In the genomic region with DNA sequence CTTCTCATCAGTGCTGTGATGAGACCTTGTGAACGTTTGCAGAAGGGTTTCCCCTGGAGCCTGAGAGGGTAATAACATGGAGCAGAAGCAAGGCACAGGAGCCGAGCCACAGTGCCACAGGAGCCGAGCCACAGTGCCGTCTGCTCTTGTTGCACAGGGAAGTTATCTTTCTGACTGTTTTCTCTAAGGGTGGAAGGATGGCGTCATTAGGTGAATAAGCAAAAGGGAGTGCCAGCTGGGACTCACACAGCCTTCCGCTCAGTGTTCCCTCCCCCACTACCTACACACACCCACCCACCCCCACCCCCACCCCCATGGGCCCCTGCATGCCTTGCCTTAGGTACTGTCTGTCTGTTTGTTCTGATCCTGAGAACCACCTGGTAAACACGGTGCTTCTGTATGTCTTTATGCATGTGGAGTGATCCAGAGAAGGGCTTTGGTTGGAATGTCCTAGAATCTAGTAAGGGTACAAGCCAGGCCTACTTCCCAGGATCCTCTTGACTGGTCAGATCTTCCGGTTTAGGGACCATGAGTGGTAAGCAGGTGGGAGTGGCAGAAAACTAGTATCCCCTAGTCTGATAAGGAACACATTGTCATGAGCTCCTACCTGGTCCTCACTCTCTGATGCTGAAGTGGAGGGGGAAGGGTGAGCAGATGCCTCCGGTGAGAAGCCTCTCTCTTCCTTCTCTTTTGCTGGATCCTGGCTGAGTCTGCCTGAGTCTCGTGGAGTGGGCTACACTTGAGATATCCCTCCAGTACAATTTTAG, we compare ENCODE assay signal across 27 mouse cellular contexts. TPM values are rescaled to one million over a fixed set of nuclear protein-coding genes. Genes with fewer than 3 reads are reported as not detected.
DNase-seq lines count a peak whose midpoint lies in the region; ATAC-seq lines count a peak whose summit lies in the region.
"Had no signal": no experiment of that assay in that cellular context is flagged by ENCODE, and none has a peak within 500 bp of the region (broad histone marks: within the 10 kb centered on the region; RNA-seq: fewer than 3 reads in every experiment).

No protein-coding gene starts in this region.

- peaks cover 11% of the 10 kb centered on the region for H3K4me1 ChIP-seq in embryonic facial prominence, embryonic 15.5 days
- peaks cover 28% of the 10 kb centered on the region for H3K4me1 ChIP-seq in embryonic facial prominence, embryonic 10.5 days
- peaks cover 26% of the 10 kb centered on the region for H3K4me1 ChIP-seq in kidney, embryonic 15.5 days
- peaks cover 31% of the 10 kb centered on the region for H3K4me1 ChIP-seq in midbrain, embryonic 10.5 days
- H3K4me1 ChIP-seq in midbrain, embryonic 15.5 days, result no peaks in the 10 kb centered on the region
- H3K4me1 ChIP-seq in hindbrain, embryonic 13.5 days (replicated peaks), result peaks cover 2% of the 10 kb centered on the region
- H3K4me1 ChIP-seq: forebrain, embryonic 13.5 days had no signal

- no peak overlapping the region for H3K4me2 ChIP-seq in embryonic facial prominence, embryonic 15.5 days (replicated peaks)
- no peak overlapping the region for H3K4me2 ChIP-seq in kidney, embryonic 15.5 days
- H3K4me2 ChIP-seq in midbrain, embryonic 15.5 days, result no peak overlapping the region
- H3K4me2 ChIP-seq in hindbrain, embryonic 13.5 days, result no peak overlapping the region
- H3K4me2 ChIP-seq: embryonic facial prominence, embryonic 12.5 days; forebrain, embryonic 13.5 days; heart, embryonic 15.5 days; hindbrain, embryonic 12.5 days; limb, embryonic 15.5 days; midbrain, embryonic 11.5 days; neural tube, embryonic 15.5 days had no signal

- peak overlapping the region; percentile 22; the same call in 1 of the 2 replicates for H3K27ac ChIP-seq in embryonic facial prominence, embryonic 15.5 days (replicated peaks)
- H3K27ac ChIP-seq in embryonic facial prominence, embryonic 10.5 days (replicated peaks), result no peak overlapping the region
- 0 out of 2 replicates have a peak overlapping the region, but pooled peaks have one; percentile 9 for H3K27ac ChIP-seq in kidney, embryonic 15.5 days
- peak overlapping the region; percentile 23; the same call in 1 of the 2 replicates for H3K27ac ChIP-seq in midbrain, embryonic 10.5 days (replicated peaks)
- H3K27ac ChIP-seq in midbrain, embryonic 15.5 days, result no peak overlapping the region
- H3K27ac ChIP-seq in hindbrain, embryonic 13.5 days, result no peak overlapping the region
- H3K27ac ChIP-seq: embryonic facial prominence, embryonic 12.5 days; forebrain, embryonic 13.5 days; heart, embryonic 15.5 days; hindbrain, embryonic 12.5 days; limb, embryonic 15.5 days; neural tube, embryonic 15.5 days had no signal

- DNase-seq in embryonic facial prominence, embryonic 10.5 days (ENCODE audit: low spot score), result no peak
- no peak for DNase-seq in kidney, postnatal 10 days
- no peak for DNase-seq in midbrain, embryonic 10.5 days (ENCODE audit: low spot score)
- DNase-seq: adrenal gland, adult 8-10 months; cerebellum, adult 18-20 months; cerebellum, postnatal 14 days; gastrocnemius, postnatal 36 days; kidney, adult 9 months; kidney, postnatal 36 days; layer of hippocampus, postnatal 36 days; lung, adult 18-20 months; right cerebral cortex, adult 18-20 months; thymus, postnatal 14 days had no signal

- no peak for ATAC-seq in embryonic facial prominence, embryonic 15.5 days (ENCODE audit: insufficient number of reproducible peaks, low FRiP score, low TSS enrichment, low read depth)
- no peak for ATAC-seq in kidney, embryonic 15.5 days (replicated peaks; ENCODE audit: low FRiP score)
- no peak for ATAC-seq in midbrain, embryonic 15.5 days (replicated peaks)
- ATAC-seq in hindbrain, embryonic 13.5 days (ENCODE audit: low FRiP score), result no peak
- ATAC-seq in erythroid progenitor cell, adult 5-6 weeks (replicated peaks; ENCODE audit: low FRiP score, poor library complexity, severe bottlenecking), result no peak
- ATAC-seq: activated CD4-positive, CD25-positive, alpha-beta regulatory T cell, adult 4 months; forebrain, embryonic 13.5 days had no signal

- whole genome bisulfite sequencing in embryonic facial prominence, embryonic 15.5 days, result 50% methylated on average over 10 of the region's 10 CpGs
- 69% methylated on average over 10 of the region's 10 CpGs for WGBS in embryonic facial prominence, embryonic 10.5 days
- 50% methylated on average over 10 of the region's 10 CpGs for WGBS in kidney, embryonic 15.5 days
- 77% methylated on average over 10 of the region's 10 CpGs for WGBS in midbrain, embryonic 10.5 days
- 74% methylated on average over 10 of the region's 10 CpGs for WGBS in midbrain, embryonic 15.5 days
- 68% methylated on average over 10 of the region's 10 CpGs for WGBS in hindbrain, embryonic 13.5 days

- no peak overlapping the region for H3K4me3 ChIP-seq in embryonic facial prominence, embryonic 15.5 days (replicated peaks)
- H3K4me3 ChIP-seq in embryonic facial prominence, embryonic 10.5 days, result no peak overlapping the region
- H3K4me3 ChIP-seq in kidney, embryonic 15.5 days (replicated peaks), result no peak overlapping the region
- no peak overlapping the region for H3K4me3 ChIP-seq in midbrain, embryonic 10.5 days
- H3K4me3 ChIP-seq in midbrain, embryonic 15.5 days, result no peak overlapping the region
- no peak overlapping the region for H3K4me3 ChIP-seq in hindbrain, embryonic 13.5 days
- H3K4me3 ChIP-seq: embryonic facial prominence, embryonic 12.5 days; erythroblast, embryonic 14.5 days; forebrain, embryonic 13.5 days; heart, embryonic 15.5 days; hindbrain, embryonic 12.5 days; limb, embryonic 15.5 days; neural tube, embryonic 15.5 days had no signal

- H3K36me3 ChIP-seq in embryonic facial prominence, embryonic 15.5 days, result no peaks in the 10 kb centered on the region
- H3K36me3 ChIP-seq in embryonic facial prominence, embryonic 10.5 days (replicated peaks), result no peaks in the 10 kb centered on the region
- no peaks in the 10 kb centered on the region for H3K36me3 ChIP-seq in kidney, embryonic 15.5 days
- H3K36me3 ChIP-seq in midbrain, embryonic 10.5 days, result no peaks in the 10 kb centered on the region
- H3K36me3 ChIP-seq in midbrain, embryonic 15.5 days (replicated peaks), result no peaks in the 10 kb centered on the region
- no peaks in the 10 kb centered on the region for H3K36me3 ChIP-seq in hindbrain, embryonic 13.5 days
- H3K36me3 ChIP-seq: embryonic facial prominence, embryonic 12.5 days; heart, embryonic 15.5 days; hindbrain, embryonic 12.5 days; limb, embryonic 15.5 days; neural tube, embryonic 15.5 days had no signal

- H3K9me3 ChIP-seq in embryonic facial prominence, embryonic 15.5 days (replicated peaks), result no peaks in the 10 kb centered on the region
- no peaks in the 10 kb centered on the region for H3K9me3 ChIP-seq in embryonic facial prominence, embryonic 10.5 days
- no peaks in the 10 kb centered on the region for H3K9me3 ChIP-seq in kidney, embryonic 15.5 days (replicated peaks)
- no peaks in the 10 kb centered on the region for H3K9me3 ChIP-seq in midbrain, embryonic 10.5 days (replicated peaks)
- no peaks in the 10 kb centered on the region for H3K9me3 ChIP-seq in midbrain, embryonic 15.5 days
- no peaks in the 10 kb centered on the region for H3K9me3 ChIP-seq in hindbrain, embryonic 13.5 days
- H3K9me3 ChIP-seq: embryonic facial prominence, embryonic 12.5 days; forebrain, embryonic 13.5 days; heart, embryonic 15.5 days; hindbrain, embryonic 12.5 days; limb, embryonic 15.5 days; neural tube, embryonic 15.5 days had no signal

- no peak overlapping the region for H3K9ac ChIP-seq in embryonic facial prominence, embryonic 15.5 days
- no peak overlapping the region for H3K9ac ChIP-seq in kidney, embryonic 15.5 days
- no peak overlapping the region for H3K9ac ChIP-seq in midbrain, embryonic 15.5 days
- no peak overlapping the region for H3K9ac ChIP-seq in hindbrain, embryonic 13.5 days
- H3K9ac ChIP-seq: embryonic facial prominence, embryonic 12.5 days; forebrain, embryonic 13.5 days; heart, embryonic 15.5 days; hindbrain, embryonic 12.5 days; limb, embryonic 15.5 days; neural tube, embryonic 15.5 days had no signal

- no peaks in the 10 kb centered on the region for H3K27me3 ChIP-seq in embryonic facial prominence, embryonic 15.5 days
- H3K27me3 ChIP-seq in embryonic facial prominence, embryonic 10.5 days (replicated peaks; ENCODE audit: low read depth, poor library complexity, severe bottlenecking), result no peaks in the 10 kb centered on the region
- H3K27me3 ChIP-seq in kidney, embryonic 15.5 days, result no peaks in the 10 kb centered on the region
- no peaks in the 10 kb centered on the region for H3K27me3 ChIP-seq in midbrain, embryonic 10.5 days (ENCODE audit: low read depth, poor library complexity, severe bottlenecking)
- H3K27me3 ChIP-seq in midbrain, embryonic 15.5 days (replicated peaks), result no peaks in the 10 kb centered on the region
- H3K27me3 ChIP-seq in hindbrain, embryonic 13.5 days, result no peaks in the 10 kb centered on the region
- H3K27me3 ChIP-seq: embryonic facial prominence, embryonic 12.5 days; forebrain, embryonic 13.5 days; heart, embryonic 15.5 days; hindbrain, embryonic 12.5 days; limb, embryonic 15.5 days; neural tube, embryonic 15.5 days had no signal

RNA-seq across cellular contexts. Expression of a gene that starts 16.9 kb away (rescaled TPM):
- 12.6 and 13.3 TPM in 2 replicates for polyA plus RNA-seq in embryonic facial prominence, embryonic 15.5 days (2015; fragmentation: Nextera tagmentation; extraction: Ambion mirVana)
- polyA plus RNA-seq in embryonic facial prominence, embryonic 10.5 days (2016; fragmentation: Nextera tagmentation; extraction: Ambion mirVana), result 5.4 and 8.4 TPM in 2 replicates
- polyA plus RNA-seq in kidney, embryonic 15.5 days (2015; fragmentation: Nextera tagmentation; extraction: Ambion mirVana), result 7.9 and 9.1 TPM in 2 replicates
- polyA plus RNA-seq in midbrain, embryonic 10.5 days (2016; fragmentation: Nextera tagmentation; extraction: Ambion mirVana), result 18.6 and 22.3 TPM in 2 replicates
- polyA plus RNA-seq in midbrain, embryonic 15.5 days (2015; fragmentation: Nextera tagmentation; extraction: Ambion mirVana), result 1.9 and 3.5 TPM in 2 replicates
- polyA plus RNA-seq in hindbrain, embryonic 13.5 days (2015; fragmentation: Nextera tagmentation; extraction: Ambion mirVana), result 1.8 and 4.3 TPM in 2 replicates
- total RNA-seq in erythroid progenitor cell, adult 5-6 weeks (2015; ENCODE audit: low replicate concordance), result 1.1 TPM in 1 of 2 replicates, not detected in the other
- total RNA-seq in erythroid progenitor cell, adult 5-6 weeks (2017; ENCODE audit: low replicate concordance), result 0.64 TPM in 1 of 2 replicates, not detected in the other
- polyA plus RNA-seq: activated CD4-positive, CD25-positive, alpha-beta regulatory T cell, adult 4 months had no signal

RNA-seq across cellular contexts. Expression of a gene that starts 35.5 kb away (rescaled TPM):
- polyA plus RNA-seq in embryonic facial prominence, embryonic 15.5 days (2015; fragmentation: Nextera tagmentation; extraction: Ambion mirVana), result 60.5 and 67.0 TPM in 2 replicates
- polyA plus RNA-seq in embryonic facial prominence, embryonic 10.5 days (2016; fragmentation: Nextera tagmentation; extraction: Ambion mirVana), result 104 and 105 TPM in 2 replicates
- polyA plus RNA-seq in kidney, embryonic 15.5 days (2015; fragmentation: Nextera tagmentation; extraction: Ambion mirVana), result 85.7 and 93.2 TPM in 2 replicates
- 103 and 104 TPM in 2 replicates for polyA plus RNA-seq in midbrain, embryonic 10.5 days (2016; fragmentation: Nextera tagmentation; extraction: Ambion mirVana)
- 44.9 and 49.2 TPM in 2 replicates for polyA plus RNA-seq in midbrain, embryonic 15.5 days (2015; fragmentation: Nextera tagmentation; extraction: Ambion mirVana)
- 58.4 and 61.6 TPM in 2 replicates for polyA plus RNA-seq in hindbrain, embryonic 13.5 days (2015; fragmentation: Nextera tagmentation; extraction: Ambion mirVana)
- total RNA-seq in erythroid progenitor cell, adult 5-6 weeks (2015; ENCODE audit: low replicate concordance), result 153 and 169 TPM in 2 replicates
- total RNA-seq in erythroid progenitor cell, adult 5-6 weeks (2017; ENCODE audit: low replicate concordance), result 248 and 299 TPM in 2 replicates

Comparison
In these comparisons a context has a peak if more than half of its experiments do, and no peak if none do; other contexts are left out.
1. H3K27ac ChIP-seq: peak in embryonic facial prominence, embryonic 15.5 days (single experiment), kidney, embryonic 15.5 days (single experiment) and midbrain, embryonic 10.5 days (single experiment); none in embryonic facial prominence, embryonic 10.5 days (single experiment), midbrain, embryonic 15.5 days (single experiment) and hindbrain, embryonic 13.5 days (single experiment).